Mouse (Mus musculus) embryonic facial prominence, embryonic 15.5 days (tissue): ENCODE data around the gene Gm49352. TPM values are rescaled to one million over a fixed set of nuclear protein-coding genes. Genes with fewer than 3 reads are reported as not detected.
"Not testable (repeated sequence)": the region's sequence is repeated elsewhere in the genome, so short reads cannot be mapped to it uniquely, and the experiment has no call there.

Experiments used
- ATAC-seq: fragments of 200-750 bp; cut with Nextera tagmentation; 2 replicates; pipeline ENCODE4 v1.8.0; 2017; ENCODE audit warnings: low read depth, moderate TSS enrichment; ENCODE audit not compliant: insufficient number of reproducible peaks, low FRiP score, low TSS enrichment
- H3K27ac ChIP-seq: fragments of 300-500 bp; sonication (generic); replicated peaks from 2 replicates; pipeline ENCODE4 v1.5.1; 2015; ENCODE audit warnings: mild to moderate bottlenecking, inconsistent platforms
- H3K27me3 ChIP-seq: fragments of 300-500 bp; sonication (generic); 2 replicates; pipeline ENCODE4 v1.6.1; 2015; ENCODE audit warnings: inconsistent platforms
- H3K36me3 ChIP-seq: fragments of 300-500 bp; sonication (generic); 2 replicates; pipeline ENCODE4 v1.6.1; 2015; ENCODE audit warnings: mild to moderate bottlenecking, inconsistent platforms
- H3K4me1 ChIP-seq: fragments of 300-500 bp; sonication (generic); 2 replicates; pipeline ENCODE4 v1.6.1; 2015; ENCODE audit warnings: inconsistent platforms
- H3K4me2 ChIP-seq: fragments of 300-500 bp; sonication (generic); replicated peaks from 2 replicates; pipeline ENCODE4 v1.6.1; 2015; ENCODE audit warnings: mild to moderate bottlenecking, inconsistent platforms
- H3K4me3 ChIP-seq: fragments of 300-500 bp; sonication (generic); replicated peaks from 2 replicates; pipeline ENCODE4 v1.5.1; 2015; ENCODE audit warnings: mild to moderate bottlenecking, inconsistent platforms
- H3K9ac ChIP-seq: fragments of 300-500 bp; sonication (generic); 2 replicates; pipeline ENCODE4 v1.6.1; 2015; ENCODE audit warnings: inconsistent platforms
- H3K9me3 ChIP-seq: fragments of 300-500 bp; sonication (generic); replicated peaks from 2 replicates; pipeline ENCODE4 v1.6.1; 2016; ENCODE audit warnings: inconsistent platforms
- WGBS: fragments of 180-500 bp; shearing (Covaris S2); methylation state at CpG from one replicate; pipeline ENCODE4 v1.1.7; 2015; 5-methylcytosine and 5-hydroxymethylcytosine counted together
- polyA plus RNA-seq: library from polyadenylated mRNA; unstranded; fragments of >200 nt; fragmentation: Nextera tagmentation; extraction: Ambion mirVana; gene quantifications from 2 replicates; pipeline ENCODE4 v1.2.1, GENCODE M21; 2015

The Gm49352 gene
- polyA plus RNA-seq, result not detected in 2 replicates

DNA sequence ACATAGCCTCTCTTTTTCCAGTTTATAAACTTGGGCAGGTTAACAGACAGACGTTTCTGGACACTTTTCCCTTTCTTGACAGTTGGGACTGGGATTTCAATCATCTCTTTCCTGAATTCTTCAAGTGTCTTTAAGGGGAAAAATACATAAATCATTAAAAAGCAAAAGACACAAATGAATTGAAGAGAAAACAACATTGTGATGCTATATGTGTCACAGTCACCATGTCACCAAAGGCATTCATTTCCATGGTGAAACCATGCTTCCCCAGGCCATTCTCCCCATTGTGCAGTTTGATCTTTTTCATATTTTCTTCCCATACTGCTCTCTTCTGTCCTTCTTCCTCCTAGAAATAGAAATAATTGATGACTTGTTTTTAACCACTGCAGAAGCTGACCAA is at the start of gene Gm49352:
Gene Gm49352, minus strand, starts transcription at position 101 of the 400 bp plus-strand sequence.
- ATAC-seq, result not testable (repeated sequence)

DNA sequence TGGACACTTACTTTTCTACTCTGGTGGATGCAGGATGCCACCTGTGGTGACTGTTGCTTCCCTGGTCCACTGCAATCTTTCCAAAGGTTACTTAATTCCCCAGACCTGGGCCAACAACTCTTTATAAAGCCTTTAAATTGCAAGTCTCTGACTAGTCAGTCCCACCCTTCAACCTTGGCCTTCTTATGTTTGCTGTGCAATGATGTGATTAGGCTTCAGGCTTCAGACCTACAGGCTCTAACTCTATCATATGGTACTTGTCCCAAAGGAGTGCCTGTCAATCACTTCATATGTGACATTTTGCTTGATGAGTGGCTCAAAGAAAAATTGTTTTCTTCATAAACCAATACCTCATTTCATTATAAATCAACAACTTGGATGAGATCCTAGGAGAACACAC is 2.1 kb upstream of the Gm49352 start, which contains the start of gene Cts3:
Gene Cts3, minus strand, starts transcription at position 101 of the 400 bp plus-strand sequence.
- no peaks in the 10 kb centered on the region for H3K36me3 ChIP-seq
- H3K4me1 ChIP-seq, result no peaks in the 10 kb centered on the region
- no peak within 1 kb of the TSS for H3K4me3 ChIP-seq
- no peak within 1 kb of the TSS for H3K9ac ChIP-seq
- H3K27me3 ChIP-seq, result no peaks in the 10 kb centered on the region
- no peak for ATAC-seq
- no peak within 1 kb of the TSS for H3K27ac ChIP-seq
- no peak within 1 kb of the TSS for H3K4me2 ChIP-seq
- peaks cover 5% of the 10 kb centered on the region; the same call in 1 of the 2 replicates for H3K9me3 ChIP-seq

More for the DNA sequence above, at the start of gene Gm49352:
- H3K9me3 ChIP-seq, H3K27me3 ChIP-seq, H3K4me2 ChIP-seq, H3K4me3 ChIP-seq, H3K27ac ChIP-seq, H3K36me3 ChIP-seq, H3K4me1 ChIP-seq, H3K9ac ChIP-seq: not testable (repeated sequence)
- 35% methylated on average over 1 of the region's 1 CpGs for WGBS

DNA sequence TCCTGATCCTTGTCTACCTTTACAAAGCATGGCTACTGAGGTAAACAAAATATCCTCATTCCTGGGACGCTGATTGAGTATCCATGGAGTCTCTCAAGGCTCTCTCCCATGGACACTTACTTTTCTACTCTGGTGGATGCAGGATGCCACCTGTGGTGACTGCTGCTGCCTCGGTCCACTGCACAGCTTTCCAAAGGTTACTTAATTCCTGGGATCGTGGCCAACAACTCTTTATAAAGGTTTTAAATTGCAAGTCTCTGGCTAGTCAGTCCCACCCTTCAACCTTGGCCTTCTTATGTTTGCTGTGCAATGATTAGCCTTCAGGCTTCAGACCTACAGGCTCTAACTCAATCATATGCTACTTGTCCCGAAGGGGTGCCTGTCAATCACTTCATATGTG is 26.3 kb downstream of the Gm49352 start, which contains the start of gene Ctsm:
Gene Ctsm, minus strand, starts transcription at position 209 of the 400 bp plus-strand sequence.
- no peak for ATAC-seq
- no peak within 1 kb of the TSS for H3K9ac ChIP-seq
- 0 out of 2 replicates have a peak, but pooled peaks cover 9% of the 10 kb centered on the region for H3K9me3 ChIP-seq
- no peak within 1 kb of the TSS for H3K4me2 ChIP-seq
- no peaks in the 10 kb centered on the region for H3K36me3 ChIP-seq
- no peaks in the 10 kb centered on the region for H3K27me3 ChIP-seq
- WGBS, result 57% methylated on average over 4 of the region's 4 CpGs
- H3K4me3 ChIP-seq, result no peak within 1 kb of the TSS
- no peaks in the 10 kb centered on the region for H3K4me1 ChIP-seq
- no peak within 1 kb of the TSS for H3K27ac ChIP-seq

Other genes starting within 250 kb of the Gm49352 start
- not detected in 2 replicates for gene Cts7, start 210.0 kb downstream of the Gm49352 start, polyA plus RNA-seq
- not detected in 2 replicates for gene Ctsm, start 26.3 kb downstream of the Gm49352 start, polyA plus RNA-seq
- gene Cts3, start 2.0 kb upstream of the Gm49352 start, polyA plus RNA-seq, result not detected in 2 replicates